Mouse (Mus musculus) limb, embryonic 10.5 days (tissue): ENCODE measurements around the gene Mfsd10. TPM values are rescaled to one million over a fixed set of nuclear protein-coding genes. Genes with fewer than 3 reads are reported as not detected.

ENCODE experiments used
- DNase-seq: peaks from one replicate; pipeline ENCODE4 v3.0.0-alpha.2; 2017; ENCODE audit warnings: low spot score
- H3K27ac ChIP-seq: fragments of 300-500 bp; sonication (generic); 2 replicates; pipeline ENCODE4 v1.5.1; 2016; ENCODE audit warnings: mild to moderate bottlenecking
- H3K27me3 ChIP-seq: fragments of 300-500 bp; sonication (generic); 2 replicates; pipeline ENCODE4 v1.6.1; 2016; ENCODE audit warnings: low read depth, mild to moderate bottlenecking; ENCODE audit not compliant: poor library complexity, severe bottlenecking
- H3K36me3 ChIP-seq: fragments of 300-500 bp; sonication (generic); 2 replicates; pipeline ENCODE4 v1.6.1; 2016; ENCODE audit warnings: mild to moderate bottlenecking, moderate library complexity
- H3K4me1 ChIP-seq: fragments of 300-500 bp; sonication (generic); 2 replicates; pipeline ENCODE4 v1.6.1; 2016
- H3K4me3 ChIP-seq: fragments of 300-500 bp; sonication (generic); 2 replicates; pipeline ENCODE4 v1.5.1; 2016; ENCODE audit warnings: mild to moderate bottlenecking, moderate library complexity
- H3K9me3 ChIP-seq: fragments of 300-500 bp; sonication (generic); replicated peaks from 2 replicates; pipeline ENCODE4 v1.6.1; 2016; ENCODE audit warnings: mild to moderate bottlenecking
- WGBS: fragments of 180-500 bp; shearing (Covaris S2); methylation state at CpG from one replicate; pipeline ENCODE4 v1.1.7; 2016; 5-methylcytosine and 5-hydroxymethylcytosine counted together
- polyA plus RNA-seq: library from polyadenylated mRNA; unstranded; fragments of >200 nt; fragmentation: Nextera tagmentation; extraction: Ambion mirVana; gene quantifications from 2 replicates; pipeline ENCODE4 v1.2.1, GENCODE M21; 2016

Gene Mfsd10
- polyA plus RNA-seq, 1 experiment from 2014 or later = 105 TPM

GRCm38 (mm10) chr5:34591388-34592004, 45.5 kb downstream of the Mfsd10 start:
- H3K9me3 ChIP-seq = no peaks in the 10 kb centered on the region
- H3K4me1 ChIP-seq = peaks cover 9% of the 10 kb centered on the region
- H3K27ac ChIP-seq = no peak overlapping the region
- DNase-seq = no peak
- H3K4me3 ChIP-seq = no peak overlapping the region
- 87% methylated on average over 5 of the region's 5 CpGs for WGBS
- no peaks in the 10 kb centered on the region for H3K27me3 ChIP-seq
- peaks cover 10% of the 10 kb centered on the region for H3K36me3 ChIP-seq

- no peak overlapping the region for H3K27ac ChIP-seq
- no peaks in the 10 kb centered on the region for H3K27me3 ChIP-seq
- no peaks in the 10 kb centered on the region for H3K9me3 ChIP-seq
- peaks cover 9% of the 10 kb centered on the region for H3K4me1 ChIP-seq
- WGBS = 82% methylated on average over 4 of the region's 4 CpGs
- peaks cover 10% of the 10 kb centered on the region for H3K36me3 ChIP-seq
- H3K4me3 ChIP-seq = no peak overlapping the region
- DNase-seq = no peak
These were observed 46.3 kb downstream of the Mfsd10 start for GRCm38 (mm10) chr5:34590702-34591101.

GRCm38 (mm10) chr5:34590059-34590458, 47.0 kb downstream of the Mfsd10 start:
- DNase-seq = no peak
- peaks cover 9% of the 10 kb centered on the region for H3K4me1 ChIP-seq
- H3K36me3 ChIP-seq = peaks cover 10% of the 10 kb centered on the region
- no peaks in the 10 kb centered on the region for H3K27me3 ChIP-seq
- no peak overlapping the region for H3K4me3 ChIP-seq
- H3K9me3 ChIP-seq = no peaks in the 10 kb centered on the region
- H3K27ac ChIP-seq = no peak overlapping the region
- WGBS = 24% methylated on average over 5 of the region's 5 CpGs

GRCm38 (mm10) chr5:34587881-34588280, 49.1 kb downstream of the Mfsd10 start:
- Histone ChIP-seq H3K9me3 (no peaks in the 10 kb centered on the region), H3K4me3 (no peak overlapping the region), H3K27me3 (no peaks in the 10 kb centered on the region), H3K4me1 (peaks cover 9% of the 10 kb centered on the region), H3K36me3 (peaks cover 6% of the 10 kb centered on the region), H3K27ac (no peak overlapping the region)
- no peak for DNase-seq
- WGBS = 90% methylated on average over 5 of the region's 5 CpGs

GRCm38 (mm10) chr5:34585216-34585615, 51.8 kb downstream of the Mfsd10 start:
- DNase-seq = no peak
- no peak overlapping the region for H3K4me3 ChIP-seq
- peaks cover 8% of the 10 kb centered on the region for H3K4me1 ChIP-seq
- WGBS = 84% methylated on average over 5 of the region's 5 CpGs
- H3K9me3 ChIP-seq = no peaks in the 10 kb centered on the region
- H3K36me3 ChIP-seq = peaks cover 3% of the 10 kb centered on the region
- H3K27me3 ChIP-seq = no peaks in the 10 kb centered on the region
- no peak overlapping the region for H3K27ac ChIP-seq

Other genes with a start within 250 kb of the Mfsd10 start
- gene Tnip2, start 123.2 kb downstream of the Mfsd10 start, polyA plus RNA-seq = 3.8 and 6.0 TPM in 2 replicates
- 9.9 and 17.1 TPM in 2 replicates for gene Sh3bp2, start 111.4 kb downstream of the Mfsd10 start, polyA plus RNA-seq
- gene Add1, start 63.5 kb downstream of the Mfsd10 start, polyA plus RNA-seq = 134 and 166 TPM in 2 replicates
- gene Nop14, start 22.9 kb upstream of the Mfsd10 start, polyA plus RNA-seq = 29.1 and 31.9 TPM in 2 replicates
- 0.73 and 1.3 TPM in 2 replicates for gene Grk4, start 23.2 kb upstream of the Mfsd10 start, polyA plus RNA-seq
- gene Htt, start 124.5 kb upstream of the Mfsd10 start, polyA plus RNA-seq = 15.1 and 17.1 TPM in 2 replicates